Mouse (Mus musculus): ENCODE measurements around the gene Dph5. TPM values are rescaled to one million over a fixed set of nuclear protein-coding genes. Genes with fewer than 3 reads are reported as not detected.

The Dph5 gene
- total and polyA plus RNA-seq, 3 experiments = 37.0 to 70.0 (median 55.1) TPM

DNA sequence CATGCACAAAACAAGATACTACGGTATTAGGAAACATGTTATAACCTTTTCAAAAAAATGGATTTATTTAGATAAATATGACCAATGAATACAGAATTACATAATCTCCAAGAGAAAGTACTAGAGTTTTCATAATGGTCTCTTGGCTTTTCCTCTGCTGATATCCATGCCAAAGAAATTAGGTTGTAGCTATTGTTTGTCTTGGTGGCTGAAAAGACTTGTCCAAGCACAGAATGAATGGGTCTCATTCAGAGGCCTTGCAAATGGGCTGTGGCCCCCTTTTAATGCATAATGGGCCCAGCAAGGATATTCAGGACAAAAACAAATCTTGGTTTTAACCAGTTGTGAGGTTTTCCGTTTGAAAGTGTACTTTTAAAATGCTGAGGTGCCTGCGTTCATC is 43.1 kb upstream of the Dph5 start:
- no peak for DNase-seq (ENCODE audit: extremely low read depth)
- in situ Hi-C loops (cut with MboI; ENCODE audit: low pct_ligation_motif_present, low pct_unique_long_range_greater_than_20kb, low sequenced_read_pairs) = no loop called here
- Histone ChIP-seq H3K4me1 (ENCODE audit: control insufficient read depth in 1 of 2, insufficient read depth in 2 of 2) (no peaks in the 10 kb centered on the region), H3K27me3 (replicated peaks) (no peaks in the 10 kb centered on the region), H3K9me3 (replicated peaks; ENCODE audit: low read length) (no peaks in the 10 kb centered on the region), H3K4me3 (replicated peaks in 1 of 3; ENCODE audit: low read depth in 2 of 3, low read length in 2 of 3, poor library complexity in 1 of 3) (no peak overlapping the region), H3K79me2 (replicated peaks; ENCODE audit: control insufficient read depth, extremely low read depth, insufficient read depth, poor library complexity, severe bottlenecking) (no peaks in the 10 kb centered on the region), H3K9ac (ENCODE audit: insufficient read depth, low read depth) (no peak overlapping the region), H3K36me3 (replicated peaks in 1 of 2; ENCODE audit: control insufficient read depth in 1 of 2, insufficient read depth in 1 of 2, low read length in 1 of 2) (no peaks in the 10 kb centered on the region), H3K27ac (ENCODE audit: insufficient read depth, low read depth) (no peak overlapping the region), H3K4me2 (ENCODE audit: insufficient read depth, low read depth, poor library complexity, severe bottlenecking) (no peak overlapping the region)
- dilution Hi-C loops (cut with MboI; ENCODE audit: extremely low pct_ligation_motif_present, extremely low pct_unique_long_range_greater_than_20kb, low sequenced_read_pairs) = no loop called here
- TF ChIP-seq POLR2A (IDR thresholded peaks at IDR 0.05; ENCODE audit: low read depth, low read length) = no peak
- TF ChIP-seq MXI1 (IDR thresholded peaks at IDR 0.05; ENCODE audit: low read depth, low read length) = no peak
- no peak for TF ChIP-seq SMC3 (IDR thresholded peaks at IDR 0.05; ENCODE audit: low read depth, low read length)
- TF ChIP-seq RAD21 (IDR thresholded peaks at IDR 0.05; ENCODE audit: low read depth, low read length) = no peak
- TF ChIP-seq TCF12 (IDR thresholded peaks at IDR 0.05; ENCODE audit: low read depth, low read length) = no peak
- no peak for TF ChIP-seq RCOR1 (conservative IDR thresholded peaks at IDR 0.05; ENCODE audit: low read depth, low read length)
- TF ChIP-seq TBP (conservative IDR thresholded peaks at IDR 0.05; ENCODE audit: low read depth, low read length) = no peak

DNA sequence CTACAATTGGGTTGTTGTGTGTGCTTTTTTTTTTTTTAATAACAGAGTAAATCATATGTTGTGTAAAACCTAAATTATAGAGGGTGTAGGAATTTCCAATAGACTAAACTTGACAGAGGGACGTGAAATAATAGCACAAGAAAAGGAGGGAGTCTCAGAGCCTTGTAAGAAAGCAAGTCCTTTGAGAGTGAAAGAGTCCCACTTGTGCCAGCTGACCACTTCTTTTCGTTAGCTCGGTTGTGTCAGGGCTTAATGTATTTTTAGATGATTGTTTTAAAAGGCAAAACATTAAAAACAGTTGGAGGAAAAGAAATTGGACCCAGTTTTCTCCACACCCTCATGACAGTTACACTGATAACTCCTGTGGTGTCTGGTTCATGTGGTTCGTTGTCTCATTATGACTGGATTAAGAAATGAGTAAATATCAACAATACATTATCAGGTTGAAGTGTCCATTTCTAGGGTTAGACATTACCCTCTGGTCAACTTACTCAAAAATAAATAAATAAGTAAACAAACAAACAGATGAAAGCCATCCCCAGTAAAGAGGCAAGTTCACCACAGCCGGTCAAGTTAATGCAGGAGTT is 42.5 kb upstream of the Dph5 start:
- Histone ChIP-seq H3K36me3 (replicated peaks in 1 of 2; ENCODE audit: control insufficient read depth in 1 of 2, insufficient read depth in 1 of 2, low read length in 1 of 2) (no peaks in the 10 kb centered on the region), H3K79me2 (replicated peaks; ENCODE audit: control insufficient read depth, extremely low read depth, insufficient read depth, poor library complexity, severe bottlenecking) (no peaks in the 10 kb centered on the region), H3K4me1 (ENCODE audit: control insufficient read depth in 1 of 2, insufficient read depth in 2 of 2) (no peaks in the 10 kb centered on the region), H3K4me2 (ENCODE audit: insufficient read depth, low read depth, poor library complexity, severe bottlenecking) (no peak overlapping the region), H3K27ac (ENCODE audit: insufficient read depth, low read depth) (no peak overlapping the region), H3K4me3 (replicated peaks in 1 of 3; ENCODE audit: low read depth in 2 of 3, low read length in 2 of 3, poor library complexity in 1 of 3) (no peak overlapping the region), H3K9me3 (replicated peaks; ENCODE audit: low read length) (no peaks in the 10 kb centered on the region), H3K9ac (ENCODE audit: insufficient read depth, low read depth) (no peak overlapping the region), H3K27me3 (replicated peaks) (no peaks in the 10 kb centered on the region)
- TF ChIP-seq MAFK (IDR thresholded peaks at IDR 0.05; ENCODE audit: insufficient replicate concordance, low read length) = no peak
- no peak for TF ChIP-seq CHD1 (IDR thresholded peaks at IDR 0.05; ENCODE audit: low read depth, low read length)
- TF ChIP-seq USF1 (IDR thresholded peaks at IDR 0.05; ENCODE audit: low read depth, low read length) = no peak
- no peak for TF ChIP-seq ZNF384 (IDR thresholded peaks at IDR 0.05; ENCODE audit: low read depth, low read length)
- no peak for TF ChIP-seq ELF1 (IDR thresholded peaks at IDR 0.05; ENCODE audit: low read depth, low read length)
- no peak for TF ChIP-seq ZMIZ1 (IDR thresholded peaks at IDR 0.05; ENCODE audit: low read depth, low read length)
- TF ChIP-seq IRF4 (IDR thresholded peaks at IDR 0.05; ENCODE audit: low read depth, low read length) = no peak
- no peak for TF ChIP-seq ZC3H11A (IDR thresholded peaks at IDR 0.05; ENCODE audit: low read depth, low read length)
- dilution Hi-C loops (cut with MboI; ENCODE audit: extremely low pct_ligation_motif_present, extremely low pct_unique_long_range_greater_than_20kb, low sequenced_read_pairs) = no loop called here
- in situ Hi-C loops (cut with MboI; ENCODE audit: low pct_ligation_motif_present, low pct_unique_long_range_greater_than_20kb, low sequenced_read_pairs) = no loop called here
- DNase-seq (ENCODE audit: extremely low read depth) = no peak
